Mouse (Mus musculus) midbrain, embryonic 11.5 days (tissue): ENCODE results near the gene Nme9. TPM values are rescaled to one million over a fixed set of nuclear protein-coding genes. Genes with fewer than 3 reads are reported as not detected.

Experiments
- ATAC-seq: fragments of 200-750 bp; cut with Nextera tagmentation; 2 replicates; pipeline ENCODE4 v1.8.0; 2017; ENCODE audit warnings: moderate TSS enrichment, moderate library complexity; ENCODE audit not compliant: low FRiP score
- DNase-seq: peaks from one replicate; pipeline ENCODE4 v3.0.0; 2015; ENCODE audit warnings: low spot score; ENCODE audit errors: missing footprints
- H3K27ac ChIP-seq: fragments of 300-500 bp; sonication (generic); 2 replicates; pipeline ENCODE4 v1.5.1; 2014; ENCODE audit warnings: low read depth, low read length
- H3K27me3 ChIP-seq: fragments of 300-500 bp; sonication (generic); 2 replicates; pipeline ENCODE4 v1.6.1; 2014; ENCODE audit warnings: mild to moderate bottlenecking, low read length, moderate library complexity, mixed read lengths; ENCODE audit not compliant: control insufficient read depth, insufficient read depth
- H3K36me3 ChIP-seq: fragments of 300-500 bp; sonication (generic); 2 replicates; pipeline ENCODE4 v1.6.1; 2014; ENCODE audit warnings: mild to moderate bottlenecking, low read length, moderate library complexity, mixed read lengths; ENCODE audit not compliant: control insufficient read depth, insufficient read depth
- H3K4me1 ChIP-seq: fragments of 300-500 bp; sonication (generic); 2 replicates; pipeline ENCODE4 v1.6.1; 2014; ENCODE audit warnings: low read length; ENCODE audit not compliant: control insufficient read depth, insufficient read depth
- H3K4me2 ChIP-seq: fragments of 300-500 bp; sonication (generic); 2 replicates; pipeline ENCODE4 v1.6.1; 2014; ENCODE audit warnings: mild to moderate bottlenecking, moderate library complexity
- H3K4me3 ChIP-seq: fragments of 300-500 bp; sonication (generic); 2 replicates; pipeline ENCODE4 v1.5.1; 2014; ENCODE audit warnings: low read depth, low read length
- H3K9ac ChIP-seq: fragments of 300-500 bp; sonication (generic); 2 replicates; pipeline ENCODE4 v1.6.1; 2014; ENCODE audit warnings: low read length
- H3K9me3 ChIP-seq: fragments of 300-500 bp; sonication (generic); 2 replicates; pipeline ENCODE4 v1.6.1; 2016; ENCODE audit warnings: low read length; ENCODE audit not compliant: control insufficient read depth
- WGBS: fragments of 180-500 bp; shearing (Covaris S2); extraction: QIAGEN DNeasy Blood & Tissue Kit; methylation state at CpG from one replicate; pipeline ENCODE4 v1.1.7; 2014; 5-methylcytosine and 5-hydroxymethylcytosine counted together
- polyA plus RNA-seq: library from polyadenylated mRNA; unstranded; fragments of >200 nt; fragmentation: Nextera tagmentation; extraction: Ambion mirVana; gene quantifications from 2 replicates; pipeline ENCODE4 v1.2.1, GENCODE M21; 2014

Nme9 gene
- polyA plus RNA-seq, 1 experiment from 2014 or later, result not detected

DNA sequence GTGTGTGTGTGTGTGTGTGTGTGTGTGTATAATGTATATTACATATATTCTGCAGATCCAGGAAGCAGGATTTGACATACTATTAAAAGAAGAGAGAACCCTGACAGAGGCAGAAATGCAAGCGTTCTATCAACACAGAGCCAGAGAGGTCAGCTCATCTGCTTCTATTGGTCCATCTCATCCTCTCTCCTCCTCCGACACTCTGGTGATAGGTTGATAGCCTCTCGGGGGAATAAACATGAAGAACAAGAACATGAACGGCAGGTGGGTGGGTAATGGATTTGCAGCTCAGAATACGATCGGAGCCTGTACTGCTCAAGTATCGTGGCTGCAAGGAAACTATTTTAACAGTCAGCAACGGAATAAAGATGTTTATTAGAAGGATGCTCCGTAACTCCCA is 17.3 kb downstream of the Nme9 start:
- Histone ChIP-seq H3K27me3 (no peaks in the 10 kb centered on the region), H3K27ac (no peak overlapping the region), H3K4me1 (no peaks in the 10 kb centered on the region), H3K9me3 (no peaks in the 10 kb centered on the region), H3K36me3 (no peaks in the 10 kb centered on the region), H3K4me2 (no peak overlapping the region), H3K9ac (no peak overlapping the region), H3K4me3 (no peak overlapping the region)
- no peak for DNase-seq
- 91% methylated on average over 9 of the region's 9 CpGs for WGBS
- no peak for ATAC-seq

DNA sequence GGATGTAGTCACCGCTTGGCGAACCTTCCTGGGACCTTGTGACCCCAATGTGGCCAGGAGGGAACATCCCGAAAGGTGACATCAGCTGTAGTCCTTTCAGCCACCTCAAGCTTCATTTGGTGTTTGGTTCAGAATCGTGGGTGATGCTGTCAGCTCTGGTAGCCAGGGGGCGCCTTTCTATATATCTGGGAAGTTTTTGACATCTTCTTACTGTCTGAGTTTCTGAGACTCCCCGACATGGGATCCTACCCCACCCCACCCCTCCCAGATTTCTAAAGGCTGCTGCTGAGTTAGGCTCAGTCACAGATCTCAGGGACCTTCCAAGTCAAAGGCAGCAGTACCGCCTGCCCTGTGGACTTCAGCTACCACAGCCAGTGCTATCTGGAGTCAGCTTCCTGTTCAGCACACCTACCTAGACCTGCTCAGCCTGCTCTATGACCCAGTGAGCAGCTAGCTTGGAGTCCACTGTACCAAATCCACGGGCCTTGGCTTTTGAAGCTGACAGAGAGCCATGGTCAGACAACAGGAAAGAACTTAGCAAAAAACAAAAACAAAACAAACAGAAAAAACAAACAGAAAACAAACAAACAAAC is 18.5 kb downstream of the Nme9 start:
- no peaks in the 10 kb centered on the region for H3K9me3 ChIP-seq
- WGBS, result 65% methylated on average over 8 of the region's 8 CpGs
- no peak for DNase-seq

DNA sequence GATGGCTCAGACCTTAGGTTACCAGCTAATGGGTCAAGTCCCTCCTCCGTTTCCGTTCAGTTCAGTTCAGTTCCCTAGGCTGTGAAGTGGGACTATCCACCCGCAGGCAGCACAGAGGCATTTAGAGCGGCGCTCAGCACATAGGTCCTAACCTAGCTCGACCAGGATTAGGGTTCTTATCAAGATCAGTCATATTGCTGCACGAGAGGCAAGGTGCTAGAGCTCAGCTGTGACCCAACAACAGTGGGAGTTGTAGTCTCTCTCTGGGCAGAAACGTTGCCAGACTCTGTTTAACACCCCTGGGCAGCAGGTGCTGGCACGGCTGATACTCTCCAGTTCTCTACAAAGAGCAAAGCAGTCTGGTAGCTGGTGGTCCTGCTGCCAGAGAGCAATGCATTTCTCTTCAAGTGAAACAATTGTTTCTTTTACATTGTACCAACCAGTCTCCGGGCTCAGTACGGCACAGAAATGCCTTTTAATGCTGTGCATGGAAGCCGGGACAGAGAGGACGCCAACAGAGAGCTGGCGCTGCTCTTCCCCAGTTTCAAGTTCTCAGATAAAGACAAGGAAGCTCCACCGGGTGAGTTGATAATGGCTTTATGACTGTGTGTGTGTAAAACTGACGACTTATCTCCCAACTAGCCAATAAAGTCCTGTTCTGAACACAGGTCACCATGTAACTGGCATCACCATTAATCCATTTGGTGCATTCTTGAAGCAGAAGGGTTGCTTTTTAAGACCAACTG is 19.2 kb downstream of the Nme9 start:
- Histone ChIP-seq H3K9me3 (no peaks in the 10 kb centered on the region), H3K9ac (no peak overlapping the region), H3K27me3 (no peaks in the 10 kb centered on the region), H3K4me1 (no peaks in the 10 kb centered on the region), H3K4me3 (no peak overlapping the region), H3K27ac (no peak overlapping the region), H3K4me2 (no peak overlapping the region), H3K36me3 (no peaks in the 10 kb centered on the region; the same call in 1 of the 2 replicates)
- 85% methylated on average over 16 of the region's 16 CpGs for WGBS
- DNase-seq (no peak), ATAC-seq (no peak)

More for the DNA sequence above, 18.5 kb downstream of the Nme9 start:
- no peak overlapping the region for H3K4me2 ChIP-seq
- H3K9ac ChIP-seq, result no peak overlapping the region
- H3K27me3 ChIP-seq, result no peaks in the 10 kb centered on the region
- no peaks in the 10 kb centered on the region; the same call in 1 of the 2 replicates for H3K36me3 ChIP-seq
- no peaks in the 10 kb centered on the region for H3K4me1 ChIP-seq
- no peak overlapping the region for H3K4me3 ChIP-seq
- H3K27ac ChIP-seq, result no peak overlapping the region
- no peak for ATAC-seq

DNA sequence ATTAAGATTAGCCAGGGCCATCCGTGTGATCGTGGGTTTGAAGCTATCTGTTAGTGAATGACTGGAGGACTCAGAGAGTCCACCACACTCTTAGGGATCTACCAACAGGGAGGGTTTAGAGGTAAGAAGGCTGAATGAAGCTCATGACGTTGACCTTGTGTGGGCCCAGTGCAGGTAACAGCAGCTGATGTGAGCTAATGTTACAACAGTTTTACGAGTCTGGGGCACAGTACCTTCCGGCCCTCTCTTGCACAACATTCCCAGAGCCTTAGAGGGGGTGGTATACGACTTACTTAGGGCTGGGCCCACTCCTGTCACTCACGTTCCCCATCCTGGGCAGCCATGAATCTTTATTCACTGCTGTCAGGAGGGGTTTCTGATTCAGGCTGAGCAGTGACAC is 20.1 kb downstream of the Nme9 start:
- Histone ChIP-seq H3K27ac (no peak overlapping the region), H3K4me2 (no peak overlapping the region), H3K9me3 (no peaks in the 10 kb centered on the region), H3K36me3 (no peaks in the 10 kb centered on the region; the same call in 1 of the 2 replicates), H3K9ac (no peak overlapping the region), H3K27me3 (no peaks in the 10 kb centered on the region), H3K4me1 (no peaks in the 10 kb centered on the region), H3K4me3 (no peak overlapping the region)
- DNase-seq (peak; percentile 85), ATAC-seq (no peak)
- 81% methylated on average over 7 of the region's 7 CpGs for WGBS

DNA sequence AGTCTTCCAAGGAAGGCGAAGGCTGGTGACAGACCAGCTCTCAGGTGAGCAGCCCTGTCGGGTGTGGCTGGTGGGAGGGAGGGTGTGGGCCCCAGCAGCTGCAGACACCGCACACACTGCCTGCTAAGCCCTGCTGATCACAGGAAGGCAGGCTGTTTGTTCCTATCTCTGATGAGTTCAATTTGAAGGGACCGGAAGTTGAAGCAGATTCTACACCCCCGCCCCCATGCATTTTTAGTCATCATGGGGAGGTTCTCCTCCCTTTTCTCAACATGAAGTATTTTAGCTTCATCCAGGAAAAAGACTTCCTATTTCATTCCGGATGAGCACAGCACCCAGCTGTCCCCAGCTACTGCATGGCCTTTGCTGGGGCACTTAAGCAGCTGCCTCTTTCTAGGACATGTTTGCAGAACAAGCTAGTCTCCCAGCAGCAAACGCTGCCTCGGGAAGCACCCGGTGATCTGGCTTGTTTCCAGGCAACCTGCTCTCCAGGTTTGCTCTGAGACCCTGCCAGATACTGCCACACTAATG is 28.0 kb downstream of the Nme9 start:
- Histone ChIP-seq H3K4me3 (no peak overlapping the region), H3K27ac (no peak overlapping the region), H3K4me1 (no peaks in the 10 kb centered on the region), H3K9ac (no peak overlapping the region), H3K4me2 (no peak overlapping the region), H3K27me3 (no peaks in the 10 kb centered on the region), H3K9me3 (no peaks in the 10 kb centered on the region), H3K36me3 (no peaks in the 10 kb centered on the region; the same call in 1 of the 2 replicates)
- DNase-seq, result no peak
- WGBS, result 90% methylated on average over 9 of the region's 9 CpGs
- ATAC-seq, result no peak

DNA sequence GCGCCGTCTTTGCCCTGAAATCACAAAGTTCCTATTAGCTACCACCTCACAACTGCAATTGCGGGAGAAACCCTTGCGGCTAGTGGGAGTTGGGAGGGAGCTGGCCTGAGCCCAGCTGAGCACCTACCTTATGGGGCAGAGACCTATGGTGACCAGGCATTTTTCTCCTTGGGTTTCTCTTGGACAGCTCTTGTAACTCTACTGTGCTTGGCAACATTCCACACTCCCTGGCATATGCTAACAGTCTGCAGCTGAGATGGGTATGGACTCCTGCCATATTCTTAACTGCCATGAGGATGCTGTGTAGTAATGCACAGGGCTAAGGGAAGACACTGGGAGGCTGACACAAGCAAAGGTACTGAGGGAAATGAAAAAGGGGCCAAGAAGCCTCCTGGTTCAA is 29.5 kb downstream of the Nme9 start:
- ATAC-seq, result no peak
- 93% methylated on average over 4 of the region's 4 CpGs for WGBS
- Histone ChIP-seq H3K9ac (no peak overlapping the region), H3K9me3 (no peaks in the 10 kb centered on the region), H3K27ac (no peak overlapping the region), H3K4me3 (no peak overlapping the region), H3K4me1 (no peaks in the 10 kb centered on the region), H3K36me3 (0 out of 2 replicates have a peak, but pooled peaks cover 2% of the 10 kb centered on the region), H3K27me3 (no peaks in the 10 kb centered on the region), H3K4me2 (no peak overlapping the region)
- no peak for DNase-seq

DNA sequence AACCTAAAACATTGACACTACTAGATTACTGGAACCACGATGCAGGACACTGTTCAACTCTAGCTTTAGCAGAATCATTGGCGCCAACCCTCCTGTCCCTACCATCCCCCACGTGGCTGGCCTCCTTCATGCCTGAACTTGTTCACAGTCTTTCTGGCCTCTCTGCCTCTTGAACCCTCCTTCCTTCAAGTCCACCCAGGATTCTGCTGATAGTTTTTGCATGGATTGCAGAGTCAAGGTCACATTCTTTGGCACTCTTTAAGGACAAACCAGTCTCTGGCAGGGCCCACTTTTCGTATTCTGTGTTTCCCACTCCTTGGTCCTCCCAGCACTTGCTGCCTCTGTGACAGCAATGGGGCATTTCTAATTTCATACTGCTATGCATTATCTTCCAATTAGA is 31.9 kb downstream of the Nme9 start:
- H3K27me3 ChIP-seq, result no peaks in the 10 kb centered on the region
- H3K9ac ChIP-seq, result no peak overlapping the region
- no peaks in the 10 kb centered on the region for H3K9me3 ChIP-seq
- no peak overlapping the region for H3K4me2 ChIP-seq
- ATAC-seq (no peak), DNase-seq (no peak)
- WGBS, result 96% methylated on average over 4 of the region's 4 CpGs
- H3K4me1 ChIP-seq, result no peaks in the 10 kb centered on the region
- no peak overlapping the region for H3K27ac ChIP-seq
- H3K4me3 ChIP-seq, result no peak overlapping the region
- 0 out of 2 replicates have a peak, but pooled peaks cover 3% of the 10 kb centered on the region for H3K36me3 ChIP-seq

DNA sequence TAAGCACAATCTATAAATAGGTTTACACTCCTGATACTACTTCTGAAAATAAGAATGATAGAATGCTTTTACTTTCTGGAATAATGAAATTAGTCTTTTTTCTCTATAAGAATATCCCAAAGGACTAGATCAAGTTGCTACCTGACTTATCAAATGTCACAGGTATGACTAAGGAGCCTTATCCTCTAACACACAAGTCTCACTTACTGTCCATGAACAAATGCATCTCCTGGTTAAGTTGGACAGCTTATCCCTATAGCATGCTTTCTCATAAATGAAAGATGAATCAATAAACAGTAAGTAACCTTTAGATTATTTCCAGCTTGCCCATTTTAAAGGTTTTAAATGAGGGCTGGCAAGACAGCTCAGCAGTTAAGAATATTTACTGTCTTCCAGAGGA is 33.4 kb downstream of the Nme9 start:
- Histone ChIP-seq H3K27ac (no peak overlapping the region), H3K9ac (no peak overlapping the region), H3K4me2 (no peak overlapping the region), H3K4me3 (no peak overlapping the region), H3K4me1 (no peaks in the 10 kb centered on the region), H3K36me3 (0 out of 2 replicates have a peak, but pooled peaks cover 3% of the 10 kb centered on the region), H3K9me3 (no peaks in the 10 kb centered on the region), H3K27me3 (no peaks in the 10 kb centered on the region)
- DNase-seq, result no peak
- no peak for ATAC-seq

DNA sequence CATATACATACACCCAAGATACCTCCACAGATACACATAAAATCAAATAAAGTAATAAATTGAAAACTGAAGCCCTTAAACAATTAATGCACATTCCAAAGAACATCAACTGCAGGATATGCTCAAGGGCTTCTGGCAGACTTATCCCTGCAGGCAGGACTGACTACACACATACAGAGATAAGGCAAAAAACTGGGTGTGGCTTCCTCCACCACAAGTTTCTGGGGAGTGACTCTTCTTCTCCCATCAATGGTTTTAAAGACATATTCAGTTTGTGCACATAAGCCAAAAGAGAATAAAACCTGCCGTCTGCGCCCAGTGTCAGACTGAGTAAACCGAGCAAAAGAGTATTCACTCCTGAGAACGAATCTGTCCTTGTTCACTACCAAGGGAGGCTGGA is 33.9 kb downstream of the Nme9 start:
- Histone ChIP-seq H3K9me3 (no peaks in the 10 kb centered on the region), H3K4me3 (no peak overlapping the region), H3K27ac (no peak overlapping the region), H3K4me1 (no peaks in the 10 kb centered on the region), H3K27me3 (no peaks in the 10 kb centered on the region), H3K4me2 (no peak overlapping the region), H3K9ac (no peak overlapping the region), H3K36me3 (0 out of 2 replicates have a peak, but pooled peaks cover 3% of the 10 kb centered on the region)
- DNase-seq (no peak), ATAC-seq (no peak)
- WGBS, result 90% methylated on average over 4 of the region's 4 CpGs
